Mouse (Mus musculus): ENCODE data around the gene Slc17a3. TPM values are rescaled to one million over a fixed set of nuclear protein-coding genes. Genes with fewer than 3 reads are reported as not detected.

Gene Slc17a3
- polyA plus RNA-seq, 2 experiments: 0.29 to 0.39 TPM

DNA sequence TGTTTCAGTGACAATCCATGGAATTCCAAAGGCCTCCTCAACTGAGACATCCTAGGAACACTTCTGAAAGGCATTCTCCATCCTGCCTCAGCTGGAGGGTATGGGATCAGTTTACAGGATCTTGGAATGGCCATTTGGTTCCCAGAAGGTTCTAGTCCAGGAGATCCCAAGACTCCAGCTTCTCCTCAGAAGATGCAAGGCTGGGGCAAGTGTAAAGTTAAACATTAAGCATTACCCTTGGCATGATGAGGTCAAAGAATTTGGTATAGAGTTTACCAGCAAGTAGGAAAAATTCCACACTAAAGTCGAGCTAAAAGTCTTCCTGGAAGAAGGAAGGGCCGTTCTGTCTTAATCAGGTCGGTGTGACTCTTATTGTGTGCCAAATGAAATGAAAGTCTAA, 30.8 kb downstream of the Slc17a3 start:
- no peaks in the 10 kb centered on the region for H3K36me3 ChIP-seq (ENCODE audit: control insufficient read depth, insufficient read depth, low read length)
- peaks cover 10% of the 10 kb centered on the region for H3K4me1 ChIP-seq (ENCODE audit: control insufficient read depth, insufficient read depth, low read length)
- H3K4me2 ChIP-seq (replicated peaks; ENCODE audit: low read depth, low read length, severe bottlenecking): no peak overlapping the region
- H3K27ac ChIP-seq (replicated peaks; ENCODE audit: low read depth, low read length): no peak overlapping the region
- WGBS: 77% methylated on average over 3 of the region's 3 CpGs
- ATAC-seq (ENCODE audit: low FRiP score, low read depth) (no peak), DNase-seq (ENCODE audit: low spot score) (no peak)
- no peak for TF ChIP-seq POLR2A (IDR thresholded peaks at IDR 0.05; ENCODE audit: borderline replicate concordance, extremely low read depth, insufficient read depth, insufficient read length)
- H3K9me3 ChIP-seq (ENCODE audit: control insufficient read depth, low read length): no peaks in the 10 kb centered on the region
- no peaks in the 10 kb centered on the region for H3K27me3 ChIP-seq (ENCODE audit: control insufficient read depth, insufficient read depth, low read length)
- H3K4me3 ChIP-seq (replicated peaks; ENCODE audit: low read length): no peak overlapping the region
- H3K9ac ChIP-seq (ENCODE audit: low read depth, low read length, severe bottlenecking): no peak overlapping the region

DNA sequence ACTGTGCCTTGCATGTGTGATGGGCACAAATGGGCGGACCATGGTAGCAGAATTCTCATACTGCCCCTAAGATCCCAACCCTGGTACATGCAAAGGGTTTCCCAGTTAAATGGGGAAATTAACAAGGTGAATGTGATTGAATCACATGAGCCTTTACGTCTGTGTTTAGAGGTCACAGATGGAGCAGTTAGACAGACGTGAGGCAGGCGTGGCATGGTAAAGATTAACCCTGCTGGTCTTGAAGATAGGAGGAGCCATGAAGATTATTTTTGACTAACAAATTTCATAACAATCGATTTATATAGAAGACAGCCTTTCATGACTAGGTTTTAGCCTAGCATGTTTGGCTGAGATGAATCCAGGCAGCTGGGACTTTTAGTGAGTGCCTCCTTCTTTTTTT, 33.9 kb downstream of the Slc17a3 start:
- DNase-seq (ENCODE audit: low spot score) (no peak), ATAC-seq (ENCODE audit: low FRiP score, low read depth) (no peak)
- TF ChIP-seq POLR2A (IDR thresholded peaks at IDR 0.05; ENCODE audit: borderline replicate concordance, extremely low read depth, insufficient read depth, insufficient read length): no peak
- Histone ChIP-seq H3K36me3 (ENCODE audit: control insufficient read depth, insufficient read depth, low read length) (no peaks in the 10 kb centered on the region), H3K9me3 (ENCODE audit: control insufficient read depth, low read length) (no peaks in the 10 kb centered on the region), H3K4me2 (replicated peaks; ENCODE audit: low read depth, low read length, severe bottlenecking) (no peak overlapping the region), H3K27ac (replicated peaks; ENCODE audit: low read depth, low read length) (no peak overlapping the region), H3K27me3 (ENCODE audit: control insufficient read depth, insufficient read depth, low read length) (no peaks in the 10 kb centered on the region), H3K9ac (ENCODE audit: low read depth, low read length, severe bottlenecking) (no peak overlapping the region), H3K4me1 (ENCODE audit: control insufficient read depth, insufficient read depth, low read length) (no peaks in the 10 kb centered on the region), H3K4me3 (replicated peaks; ENCODE audit: low read length) (no peak overlapping the region)
- whole genome bisulfite sequencing: 64% methylated on average over 5 of the region's 5 CpGs

DNA sequence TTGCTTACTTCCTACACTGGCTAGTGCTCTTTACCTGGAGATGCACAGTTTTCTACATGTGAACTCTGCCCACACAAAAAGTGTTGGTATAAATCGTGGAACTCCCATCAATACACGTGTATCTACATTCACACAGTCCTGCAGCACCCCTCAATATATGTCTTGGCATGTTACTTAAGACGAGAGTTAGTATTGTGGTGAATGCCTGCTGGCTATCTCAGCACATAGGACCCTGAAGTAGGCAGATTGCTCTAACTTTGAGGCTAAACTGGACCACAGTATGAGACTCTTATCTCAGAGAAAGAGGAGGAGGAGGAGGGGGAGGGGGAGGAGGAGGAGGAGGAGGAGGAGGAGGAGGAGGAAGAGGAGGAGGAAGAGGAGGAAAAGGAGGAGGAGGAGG, 39.9 kb downstream of the Slc17a3 start:
- DNase-seq (ENCODE audit: low spot score) (no peak), ATAC-seq (ENCODE audit: low FRiP score, low read depth) (no peak)
- H3K9ac ChIP-seq (ENCODE audit: low read depth, low read length, severe bottlenecking): no peak overlapping the region
- no peak overlapping the region for H3K4me2 ChIP-seq (replicated peaks; ENCODE audit: low read depth, low read length, severe bottlenecking)
- H3K27ac ChIP-seq (replicated peaks; ENCODE audit: low read depth, low read length): no peak overlapping the region
- no peaks in the 10 kb centered on the region for H3K36me3 ChIP-seq (ENCODE audit: control insufficient read depth, insufficient read depth, low read length)
- H3K9me3 ChIP-seq (ENCODE audit: control insufficient read depth, low read length): no peaks in the 10 kb centered on the region
- 69% methylated on average over 3 of the region's 3 CpGs for WGBS
- H3K4me1 ChIP-seq (ENCODE audit: control insufficient read depth, insufficient read depth, low read length): no peaks in the 10 kb centered on the region
- no peak for TF ChIP-seq POLR2A (IDR thresholded peaks at IDR 0.05; ENCODE audit: borderline replicate concordance, extremely low read depth, insufficient read depth, insufficient read length)
- no peak overlapping the region for H3K4me3 ChIP-seq (replicated peaks; ENCODE audit: low read length)
- H3K27me3 ChIP-seq (ENCODE audit: control insufficient read depth, insufficient read depth, low read length): no peaks in the 10 kb centered on the region

DNA sequence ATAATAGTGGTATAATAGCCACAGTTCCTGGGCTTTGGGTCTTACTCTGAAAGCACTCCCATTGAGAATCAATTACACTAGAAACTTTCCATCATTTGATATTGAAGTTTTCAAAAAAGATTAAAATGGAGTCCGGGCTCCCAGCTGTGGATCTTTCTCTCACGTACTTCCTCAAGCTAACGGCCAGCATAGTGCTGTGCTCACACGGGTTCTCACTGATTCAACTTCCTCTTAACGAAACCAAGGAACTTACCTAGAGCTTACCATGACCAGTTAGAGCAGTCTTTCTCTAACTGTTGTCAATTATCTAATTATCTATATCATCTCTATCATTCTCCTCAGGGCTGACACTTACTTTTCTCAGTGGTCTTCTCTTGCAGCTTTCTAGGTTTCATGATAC, 40.4 kb downstream of the Slc17a3 start:
- no peak for DNase-seq (ENCODE audit: low spot score)
- Histone ChIP-seq H3K27ac (replicated peaks; ENCODE audit: low read depth, low read length) (no peak overlapping the region), H3K4me3 (replicated peaks; ENCODE audit: low read length) (no peak overlapping the region), H3K4me2 (replicated peaks; ENCODE audit: low read depth, low read length, severe bottlenecking) (no peak overlapping the region), H3K27me3 (ENCODE audit: control insufficient read depth, insufficient read depth, low read length) (no peaks in the 10 kb centered on the region), H3K9me3 (ENCODE audit: control insufficient read depth, low read length) (no peaks in the 10 kb centered on the region), H3K9ac (ENCODE audit: low read depth, low read length, severe bottlenecking) (no peak overlapping the region), H3K4me1 (ENCODE audit: control insufficient read depth, insufficient read depth, low read length) (no peaks in the 10 kb centered on the region), H3K36me3 (ENCODE audit: control insufficient read depth, insufficient read depth, low read length) (no peaks in the 10 kb centered on the region)
- ATAC-seq (ENCODE audit: low FRiP score, low read depth): no peak
- 86% methylated on average over 5 of the region's 5 CpGs for WGBS
- no peak for TF ChIP-seq POLR2A (IDR thresholded peaks at IDR 0.05; ENCODE audit: borderline replicate concordance, extremely low read depth, insufficient read depth, insufficient read length)

DNA sequence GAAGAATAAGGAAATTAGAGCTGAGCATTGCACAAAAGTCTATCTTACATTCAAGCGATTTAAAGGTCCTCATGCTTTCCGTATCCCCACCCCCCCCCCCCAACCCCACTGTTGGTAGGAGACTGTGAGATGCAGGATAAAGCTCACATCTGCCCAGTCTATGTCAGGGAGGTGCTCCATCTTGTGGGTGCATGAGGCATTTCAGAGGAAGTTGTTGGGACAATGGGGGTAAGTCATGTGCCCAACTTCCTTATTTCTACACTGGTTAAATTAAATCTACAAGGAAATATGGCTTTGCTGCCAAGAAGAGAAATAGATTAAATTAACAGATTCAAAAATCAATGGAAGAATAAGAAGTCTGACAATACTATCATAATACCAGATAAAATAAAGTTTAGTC, 46.3 kb downstream of the Slc17a3 start:
- Histone ChIP-seq H3K27me3 (ENCODE audit: control insufficient read depth, insufficient read depth, low read length) (no peaks in the 10 kb centered on the region), H3K27ac (replicated peaks; ENCODE audit: low read depth, low read length) (no peak overlapping the region), H3K4me2 (replicated peaks; ENCODE audit: low read depth, low read length, severe bottlenecking) (no peak overlapping the region), H3K4me1 (ENCODE audit: control insufficient read depth, insufficient read depth, low read length) (peaks cover 3% of the 10 kb centered on the region; the same call in 1 of the 2 replicates), H3K4me3 (replicated peaks; ENCODE audit: low read length) (no peak overlapping the region), H3K36me3 (ENCODE audit: control insufficient read depth, insufficient read depth, low read length) (no peaks in the 10 kb centered on the region), H3K9me3 (ENCODE audit: control insufficient read depth, low read length) (no peaks in the 10 kb centered on the region), H3K9ac (ENCODE audit: low read depth, low read length, severe bottlenecking) (no peak overlapping the region)
- WGBS: 35% methylated on average over 2 of the region's 2 CpGs
- TF ChIP-seq POLR2A (IDR thresholded peaks at IDR 0.05; ENCODE audit: borderline replicate concordance, extremely low read depth, insufficient read depth, insufficient read length): no peak
- ATAC-seq (ENCODE audit: low FRiP score, low read depth) (no peak; the same call in 1 of the 2 replicates), DNase-seq (ENCODE audit: low spot score) (no peak)

Measured in limb, embryonic 14.5 days (tissue).